Mouse (Mus musculus) brain, embryonic 18.5 days (tissue): ENCODE results near the gene Crygf.
"Not testable (repeated sequence)": the region's sequence is repeated elsewhere in the genome, so short reads cannot be mapped to it uniquely, and the experiment has no call there.

Experiments used
- DNase-seq: peaks from one replicate; pipeline ENCODE4 v3.0.0-alpha.2; 2012; ENCODE audit warnings: low read depth, low spot score

The Crygf gene

DNA sequence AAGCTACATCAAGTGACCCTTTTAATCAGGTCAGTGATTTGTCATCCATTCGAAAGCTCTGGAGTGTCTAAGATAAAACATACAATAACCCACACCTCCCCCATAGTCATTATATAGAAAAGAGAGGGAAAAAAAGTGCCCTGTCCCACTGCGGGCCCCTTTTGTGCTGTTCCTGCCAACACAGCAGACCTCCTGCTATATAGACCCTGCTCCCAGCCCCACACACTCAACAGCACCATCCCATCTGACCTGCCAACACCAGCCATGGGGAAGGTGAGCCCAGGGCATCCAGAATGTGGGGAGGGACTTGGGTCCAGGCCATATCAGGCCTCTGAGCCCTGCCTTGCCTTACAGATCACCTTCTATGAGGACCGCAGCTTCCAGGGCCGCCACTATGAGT is at the start of gene Crygf:
Crygf (plus strand) TSS at position 227 of the 400 bp plus-strand sequence.
- no peak for DNase-seq

DNA sequence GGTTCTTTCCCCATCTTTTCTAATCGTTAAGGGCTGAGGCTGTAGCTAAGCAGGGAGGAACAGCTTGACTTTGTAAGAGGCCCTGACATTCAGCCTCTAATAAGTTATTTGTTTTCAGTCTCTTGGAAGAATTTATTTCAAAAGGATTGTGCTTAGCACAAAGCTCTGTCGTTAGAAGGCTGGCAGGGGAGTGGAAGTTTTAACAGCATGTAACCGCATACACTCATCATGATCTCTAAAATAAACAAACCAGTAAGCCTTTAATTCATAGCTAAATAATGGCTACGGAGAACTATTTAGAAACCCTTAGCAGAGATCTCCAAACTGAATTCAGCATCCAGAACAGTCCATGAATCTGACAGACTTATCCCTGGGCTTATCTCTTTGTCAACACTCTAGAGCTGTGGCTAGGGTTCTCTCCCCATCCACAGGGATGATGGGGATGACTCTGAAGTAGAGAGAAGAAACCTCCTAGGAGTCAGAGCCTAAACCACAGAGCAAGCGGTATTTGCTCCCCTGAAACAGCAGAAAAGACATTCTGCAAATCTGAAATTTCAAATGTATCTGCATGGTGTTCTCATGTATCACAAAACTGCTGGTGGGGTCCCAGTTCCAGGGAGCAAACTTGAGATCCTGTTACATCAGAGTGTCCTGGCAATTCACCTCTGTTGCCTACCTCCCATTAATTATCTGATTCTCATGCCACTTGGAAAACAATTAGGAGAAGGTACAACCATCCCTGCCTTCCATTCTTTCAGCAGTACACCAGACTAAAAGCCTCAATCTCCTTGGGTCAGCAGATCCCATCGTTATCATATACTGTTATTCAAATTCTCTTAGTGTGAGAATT is 734 bp upstream of the Crygf start:
- no peak for DNase-seq

DNA sequence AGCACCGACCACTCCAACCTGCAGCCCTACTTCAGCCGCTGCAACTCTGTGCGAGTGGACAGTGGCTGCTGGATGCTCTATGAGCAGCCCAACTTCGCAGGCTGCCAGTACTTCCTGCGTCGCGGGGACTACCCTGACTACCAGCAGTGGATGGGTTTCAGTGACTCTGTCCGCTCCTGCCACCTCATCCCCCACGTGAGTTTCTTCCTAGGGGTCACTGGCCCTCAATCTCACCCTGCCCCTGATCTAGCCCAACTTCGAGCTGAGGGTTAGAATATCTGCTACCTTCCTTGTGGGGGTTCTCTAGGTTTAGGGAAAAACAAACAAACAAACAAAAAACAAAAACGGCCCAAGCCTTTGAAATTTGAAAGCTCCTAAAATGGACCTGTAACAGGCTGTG is 376 bp downstream of the Crygf start:
- not testable (repeated sequence) for DNase-seq

DNA sequence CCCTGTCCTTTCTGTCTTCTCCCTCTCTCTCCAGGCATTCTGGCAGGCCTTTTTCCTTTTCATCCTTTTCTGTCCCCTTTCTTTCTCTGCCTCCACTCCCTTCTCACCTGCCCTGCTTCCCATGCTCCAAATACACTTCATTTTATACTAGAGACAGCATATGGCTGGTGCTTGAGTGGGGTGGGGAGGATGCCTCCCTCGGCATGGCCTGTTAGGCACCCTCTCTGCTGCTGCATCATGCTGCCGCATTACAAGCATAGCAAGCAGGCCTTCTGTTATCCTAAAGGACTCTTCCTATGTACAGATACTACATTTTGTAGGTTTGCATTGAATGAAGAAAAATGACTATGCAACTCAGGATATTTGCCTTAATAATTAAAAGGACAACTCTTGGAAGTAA is 3.7 kb downstream of the Crygf start:
- DNase-seq = no peak

DNA sequence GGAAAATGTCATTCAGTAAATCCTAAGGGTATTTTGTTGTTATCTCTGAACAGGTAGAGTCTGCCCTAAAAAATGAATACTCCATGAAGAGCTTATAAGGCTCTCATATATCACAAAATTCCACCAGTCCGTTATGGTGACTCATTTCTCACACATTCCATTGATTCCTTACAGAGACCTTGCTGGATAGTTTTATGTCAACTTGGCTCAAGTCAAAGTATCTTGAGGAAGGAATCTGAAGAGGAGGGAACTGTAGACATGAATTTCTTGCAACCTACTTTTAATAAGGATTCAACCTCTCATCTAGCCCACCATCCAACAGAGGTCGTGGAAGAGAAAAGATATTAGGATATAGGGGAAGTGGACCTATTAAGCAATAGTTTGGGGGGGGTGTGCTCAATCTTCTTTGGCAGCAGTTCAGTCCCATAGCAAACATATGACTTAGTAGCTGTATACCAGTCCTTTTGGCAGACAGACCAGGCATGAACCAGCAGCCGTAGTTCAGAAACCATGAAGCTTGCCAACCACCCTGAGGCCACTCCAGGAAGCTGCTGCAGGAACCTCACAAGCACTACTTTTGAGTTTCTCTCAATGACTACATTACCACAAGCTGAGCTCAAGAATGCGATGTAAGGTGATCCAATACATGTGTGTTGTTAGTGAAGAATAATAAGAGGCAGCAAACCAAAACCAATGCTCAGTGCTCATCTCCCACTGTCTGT is 5.9 kb downstream of the Crygf start:
- DNase-seq = no peak
